Mouse (Mus musculus) embryonic facial prominence, embryonic 11.5 days (tissue): ENCODE results near the gene Fbln2. TPM values are rescaled to one million over a fixed set of nuclear protein-coding genes. Genes with fewer than 3 reads are reported as not detected.
A peak's percentile ranks its signal among the peaks of the same experiment; 100 is the strongest.
"Not testable (repeated sequence)": the region's sequence is repeated elsewhere in the genome, so short reads cannot be mapped to it uniquely, and the experiment has no call there.

ENCODE experiments used
- ATAC-seq: fragments of 200-750 bp; cut with Nextera tagmentation; replicated peaks from 2 replicates; pipeline ENCODE4 v1.8.0; 2017; ENCODE audit warnings: low read depth; ENCODE audit not compliant: insufficient number of reproducible peaks, low FRiP score, low TSS enrichment
- DNase-seq: peaks from one replicate; pipeline ENCODE4 v3.0.0-alpha.2; 2015; ENCODE audit warnings: low spot score
- H3K27ac ChIP-seq: fragments of 300-500 bp; sonication (generic); replicated peaks from 2 replicates; pipeline ENCODE4 v1.5.1; 2014; ENCODE audit warnings: mild to moderate bottlenecking, low read depth, low read length, control low read depth
- H3K27me3 ChIP-seq: fragments of 300-500 bp; sonication (generic); 2 replicates; pipeline ENCODE4 v1.6.1; 2014; ENCODE audit warnings: mild to moderate bottlenecking, low read length, moderate library complexity, mixed read lengths; ENCODE audit not compliant: control insufficient read depth, insufficient read depth
- H3K36me3 ChIP-seq: fragments of 300-500 bp; sonication (generic); replicated peaks from 2 replicates; pipeline ENCODE4 v1.6.1; 2014; ENCODE audit warnings: low read depth, mild to moderate bottlenecking, low read length, moderate library complexity, mixed read lengths; ENCODE audit not compliant: control insufficient read depth, insufficient read depth
- H3K4me1 ChIP-seq: fragments of 300-500 bp; sonication (generic); 2 replicates; pipeline ENCODE4 v1.6.1; 2014; ENCODE audit warnings: low read length, mixed read lengths; ENCODE audit not compliant: control insufficient read depth, insufficient read depth
- H3K4me2 ChIP-seq: fragments of 300-500 bp; sonication (generic); 2 replicates; pipeline ENCODE4 v1.6.1; 2014; ENCODE audit warnings: low read depth, mild to moderate bottlenecking, control low read depth, low read length, moderate library complexity
- H3K4me3 ChIP-seq: fragments of 300-500 bp; sonication (generic); 2 replicates; pipeline ENCODE4 v1.5.1; 2014; ENCODE audit warnings: low read depth, low read length, control low read depth
- H3K9ac ChIP-seq: fragments of 300-500 bp; sonication (generic); replicated peaks from 2 replicates; pipeline ENCODE4 v1.6.1; 2014; ENCODE audit warnings: mild to moderate bottlenecking, control low read depth, low read length
- H3K9me3 ChIP-seq: fragments of 300-500 bp; sonication (generic); replicated peaks from 2 replicates; pipeline ENCODE4 v1.6.1; 2016; ENCODE audit warnings: mild to moderate bottlenecking, low read length, inconsistent platforms, mixed read lengths; ENCODE audit not compliant: control insufficient read depth
- WGBS: fragments of 180-500 bp; shearing (Covaris S2); extraction: QIAGEN DNeasy Blood & Tissue Kit; methylation state at CpG from one replicate; pipeline ENCODE4 v1.1.7; 2014; 5-methylcytosine and 5-hydroxymethylcytosine counted together
- polyA plus RNA-seq: library from polyadenylated mRNA; unstranded; fragments of >200 nt; fragmentation: Nextera tagmentation; extraction: Ambion mirVana; gene quantifications from 2 replicates; pipeline ENCODE4 v1.2.1, GENCODE M21; 2014

The Fbln2 gene
- 61.9 and 76.6 TPM in 2 replicates for polyA plus RNA-seq

GRCm38 (mm10) chr6:91212155-91212554 is at the start of gene Fbln2:
Gene Fbln2, plus strand, starts transcription at chr6:91212455.
- not testable (repeated sequence) for H3K27me3 ChIP-seq, H3K9me3 ChIP-seq, H3K4me1 ChIP-seq, DNase-seq, ATAC-seq, H3K36me3 ChIP-seq
- Histone ChIP-seq H3K27ac (peak within 1 kb of the TSS; percentile 28; the same call in 1 of the 2 replicates), H3K4me2 (peak within 1 kb of the TSS; percentile 72), H3K9ac (peak within 1 kb of the TSS; percentile 72), H3K4me3 (peak within 1 kb of the TSS; percentile 46)

- Histone ChIP-seq H3K4me3 (no peak overlapping the region), H3K4me1 (no peaks in the 10 kb centered on the region; the same call in 1 of the 2 replicates), H3K27ac (no peak overlapping the region), H3K9me3 (no peaks in the 10 kb centered on the region), H3K36me3 (no peaks in the 10 kb centered on the region), H3K4me2 (no peak overlapping the region), H3K27me3 (no peaks in the 10 kb centered on the region), H3K9ac (no peak overlapping the region)
- ATAC-seq (no peak), DNase-seq (no peak)
- WGBS, result 78% methylated on average over 5 of the region's 5 CpGs
Measured at GRCm38 (mm10) chr6:91163195-91163911, 48.9 kb upstream of the Fbln2 start.

- DNase-seq (no peak), ATAC-seq (no peak)
- no peak overlapping the region for H3K4me3 ChIP-seq
- H3K4me2 ChIP-seq, result no peak overlapping the region
- no peak overlapping the region for H3K9ac ChIP-seq
- no peaks in the 10 kb centered on the region for H3K36me3 ChIP-seq
- no peaks in the 10 kb centered on the region for H3K9me3 ChIP-seq
- no peak overlapping the region for H3K27ac ChIP-seq
- H3K4me1 ChIP-seq, result no peaks in the 10 kb centered on the region; the same call in 1 of the 2 replicates
- 84% methylated on average over 2 of the region's 2 CpGs for WGBS
- H3K27me3 ChIP-seq, result no peaks in the 10 kb centered on the region
Measured at GRCm38 (mm10) chr6:91164584-91164983, 47.7 kb upstream of the Fbln2 start.

GRCm38 (mm10) chr6:91165210-91165609 is 47.0 kb upstream of the Fbln2 start:
- no peaks in the 10 kb centered on the region for H3K9me3 ChIP-seq
- ATAC-seq (no peak), DNase-seq (peak; percentile 81)
- no peak overlapping the region for H3K4me2 ChIP-seq
- no peaks in the 10 kb centered on the region for H3K27me3 ChIP-seq
- 30% methylated on average over 3 of the region's 3 CpGs for WGBS
- H3K36me3 ChIP-seq, result no peaks in the 10 kb centered on the region
- no peak overlapping the region for H3K4me3 ChIP-seq
- H3K4me1 ChIP-seq, result no peaks in the 10 kb centered on the region; the same call in 1 of the 2 replicates
- H3K27ac ChIP-seq, result no peak overlapping the region
- no peak overlapping the region for H3K9ac ChIP-seq

GRCm38 (mm10) chr6:91167828-91168227 is 44.4 kb upstream of the Fbln2 start:
- WGBS, result 63% methylated on average over 3 of the region's 3 CpGs
- H3K36me3 ChIP-seq, result no peaks in the 10 kb centered on the region
- ATAC-seq (no peak), DNase-seq (no peak)
- H3K4me2 ChIP-seq, result no peak overlapping the region
- H3K27ac ChIP-seq, result no peak overlapping the region
- no peaks in the 10 kb centered on the region for H3K9me3 ChIP-seq
- H3K4me3 ChIP-seq, result no peak overlapping the region
- no peaks in the 10 kb centered on the region for H3K27me3 ChIP-seq
- H3K4me1 ChIP-seq, result no peaks in the 10 kb centered on the region
- H3K9ac ChIP-seq, result no peak overlapping the region

- WGBS, result 90% methylated on average over 8 of the region's 8 CpGs
- H3K36me3 ChIP-seq, result no peaks in the 10 kb centered on the region
Measured at GRCm38 (mm10) chr6:91169129-91169528, 43.1 kb upstream of the Fbln2 start.

GRCm38 (mm10) chr6:91171396-91171895 is 40.8 kb upstream of the Fbln2 start:
- H3K9ac ChIP-seq, result no peak overlapping the region
- H3K27ac ChIP-seq, result no peak overlapping the region
- 75% methylated on average over 3 of the region's 3 CpGs for WGBS
- no peak overlapping the region for H3K4me3 ChIP-seq
- DNase-seq (no peak), ATAC-seq (no peak)
- H3K4me1 ChIP-seq, result no peaks in the 10 kb centered on the region
- H3K36me3 ChIP-seq, result no peaks in the 10 kb centered on the region
- no peak overlapping the region for H3K4me2 ChIP-seq
- no peaks in the 10 kb centered on the region for H3K9me3 ChIP-seq
- no peaks in the 10 kb centered on the region for H3K27me3 ChIP-seq

More at GRCm38 (mm10) chr6:91169129-91169528, 43.1 kb upstream of the Fbln2 start:
- no peak overlapping the region for H3K4me2 ChIP-seq
- no peak overlapping the region for H3K27ac ChIP-seq
- no peaks in the 10 kb centered on the region for H3K27me3 ChIP-seq
- DNase-seq, result no peak
- no peaks in the 10 kb centered on the region for H3K9me3 ChIP-seq
- H3K9ac ChIP-seq, result no peak overlapping the region
- no peak for ATAC-seq
- no peak overlapping the region for H3K4me3 ChIP-seq
- no peaks in the 10 kb centered on the region for H3K4me1 ChIP-seq

GRCm38 (mm10) chr6:91172381-91172780 is 39.9 kb upstream of the Fbln2 start:
- no peak overlapping the region for H3K9ac ChIP-seq
- no peak overlapping the region for H3K4me2 ChIP-seq
- no peaks in the 10 kb centered on the region for H3K4me1 ChIP-seq
- H3K27me3 ChIP-seq, result no peaks in the 10 kb centered on the region
- WGBS, result 73% methylated on average over 2 of the region's 2 CpGs
- DNase-seq (no peak), ATAC-seq (no peak)
- no peaks in the 10 kb centered on the region for H3K36me3 ChIP-seq
- no peaks in the 10 kb centered on the region for H3K9me3 ChIP-seq
- no peak overlapping the region for H3K27ac ChIP-seq
- no peak overlapping the region for H3K4me3 ChIP-seq
